Mouse (Mus musculus) cerebellum, postnatal 25 days (tissue): ENCODE measurements around the gene Hc.

Experiments
- DNase-seq, 2 experiments: peaks; one replicate each; pipeline ENCODE4 v3.0.0; 2021; ENCODE audit warnings: mixed read lengths in 2 of 2

Hc gene

DNA sequence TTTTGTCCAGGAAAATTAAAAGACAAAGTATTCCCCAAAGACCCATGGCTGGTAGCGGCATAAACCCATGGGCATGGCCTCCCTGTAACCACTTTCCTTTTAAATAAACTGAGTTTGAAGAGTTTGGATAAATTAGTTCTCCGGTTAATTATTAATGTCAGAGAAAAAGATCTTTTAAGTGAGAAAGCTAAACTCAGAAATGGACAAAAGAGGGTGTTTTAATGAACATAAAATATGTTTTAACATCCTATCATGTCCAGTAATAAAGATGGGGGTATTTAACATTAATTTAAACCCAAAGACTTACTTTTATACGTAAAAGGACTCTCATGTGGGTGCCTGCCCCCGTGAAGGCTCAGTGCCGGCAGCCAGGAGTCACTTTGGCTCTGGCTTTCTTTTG, at the start of gene Hc:
Hc (minus strand) TSS at position 101 of the 400 bp plus-strand sequence.
- DNase-seq, result no peak

DNA sequence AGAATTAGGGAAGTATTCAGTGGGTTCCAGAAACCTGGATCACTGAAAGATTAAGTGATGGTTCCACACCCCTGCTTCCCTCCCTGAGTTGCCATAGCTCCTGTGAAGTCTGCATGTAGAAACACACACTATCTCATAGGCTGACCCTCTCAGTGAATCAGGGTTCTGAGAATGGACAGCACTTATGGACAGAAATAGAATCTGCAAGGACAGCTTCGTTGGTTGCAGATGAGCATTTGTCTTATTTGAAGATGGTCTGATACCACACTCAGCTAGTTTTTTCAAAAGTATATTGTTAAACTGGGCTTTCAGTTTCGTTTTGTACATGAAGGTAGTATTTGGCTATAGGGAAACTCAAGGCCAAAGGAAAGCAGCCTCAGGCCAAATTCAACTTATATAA, 49.3 kb upstream of the Hc start:
- DNase-seq, result no peak

DNA sequence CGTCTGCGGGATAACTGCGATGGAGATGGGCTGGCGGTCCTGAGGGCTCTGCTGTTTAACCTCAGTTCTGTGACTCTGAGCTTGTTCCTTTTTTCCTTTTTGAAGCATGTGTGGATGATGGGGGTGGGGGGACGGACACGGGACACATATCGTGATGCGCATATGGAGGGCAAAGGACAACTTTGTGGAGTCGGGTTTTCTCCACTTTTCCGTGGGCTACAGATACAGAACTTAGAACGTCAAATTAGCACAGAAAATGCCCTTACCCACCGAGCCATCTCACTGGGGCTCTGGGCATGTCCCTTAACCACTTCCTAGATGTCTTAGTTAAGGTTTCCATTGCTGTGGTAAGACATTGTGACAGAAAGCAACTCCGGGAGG, 48.7 kb upstream of the Hc start:
- DNase-seq, result no peak

DNA sequence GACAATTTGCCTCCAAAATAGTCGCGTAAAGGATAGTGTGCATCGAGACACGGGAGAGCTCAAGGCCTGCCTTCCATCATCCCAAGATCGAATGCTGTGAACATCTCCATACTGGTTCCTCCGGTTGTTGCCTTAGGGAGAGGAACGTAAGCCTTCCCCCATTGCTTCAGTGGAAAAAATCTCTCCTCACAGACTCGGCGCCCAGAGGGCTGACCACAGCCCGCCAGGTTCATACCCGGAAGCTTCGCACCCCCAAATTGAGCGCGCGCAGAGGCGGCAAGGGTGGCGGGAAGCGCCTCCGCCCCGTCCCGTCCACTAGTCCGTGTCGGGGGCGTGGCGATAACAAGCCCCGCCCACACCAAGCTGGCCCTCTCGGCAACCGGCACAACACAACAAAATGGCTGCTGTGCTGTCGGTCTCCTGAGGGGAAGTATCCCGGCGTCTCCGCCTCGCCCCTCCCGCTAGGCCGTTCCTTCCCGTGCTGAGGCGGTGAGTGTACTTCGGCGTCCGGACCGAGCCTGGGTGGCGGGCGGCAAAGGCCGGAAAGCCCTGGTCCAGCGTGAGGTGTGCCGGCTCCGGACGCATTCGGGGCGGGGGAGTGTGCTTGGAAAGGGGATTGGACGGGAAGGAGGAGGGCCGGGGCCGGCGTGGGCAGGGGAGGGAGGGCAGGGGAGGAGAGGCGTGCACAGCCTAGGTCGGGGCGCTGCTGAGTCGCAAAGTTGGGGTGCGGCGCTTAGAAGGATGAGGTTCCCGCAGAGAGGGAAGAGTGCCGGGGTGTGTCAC, 48.1 kb upstream of the Hc start, which contains the start of gene Cntrl:
Cntrl (plus strand) TSS at position 352 of the 783 bp plus-strand sequence.
- DNase-seq, result peak; percentile 96 to 98

DNA sequence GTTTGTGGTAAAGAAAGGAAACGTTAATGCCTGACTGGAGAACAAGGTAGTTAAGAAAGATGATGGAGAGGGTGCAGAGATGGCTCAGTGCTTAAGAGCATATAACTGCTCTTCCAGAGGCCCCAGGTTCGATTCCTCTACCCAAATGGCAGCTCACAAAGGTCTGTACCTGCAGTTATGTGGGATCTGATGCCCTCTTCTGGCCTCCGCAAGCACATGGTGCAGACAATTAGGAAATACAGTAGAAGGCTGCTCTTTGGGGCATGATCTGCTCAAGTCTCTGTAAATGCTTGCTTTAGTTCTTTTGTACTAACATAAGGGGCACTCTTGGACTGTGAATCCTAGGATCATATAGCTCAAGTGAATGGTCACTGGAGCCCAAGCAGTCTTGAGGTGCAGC, 47.5 kb upstream of the Hc start:
- DNase-seq, result peak in 1 of 2 experiments; percentile 59

DNA sequence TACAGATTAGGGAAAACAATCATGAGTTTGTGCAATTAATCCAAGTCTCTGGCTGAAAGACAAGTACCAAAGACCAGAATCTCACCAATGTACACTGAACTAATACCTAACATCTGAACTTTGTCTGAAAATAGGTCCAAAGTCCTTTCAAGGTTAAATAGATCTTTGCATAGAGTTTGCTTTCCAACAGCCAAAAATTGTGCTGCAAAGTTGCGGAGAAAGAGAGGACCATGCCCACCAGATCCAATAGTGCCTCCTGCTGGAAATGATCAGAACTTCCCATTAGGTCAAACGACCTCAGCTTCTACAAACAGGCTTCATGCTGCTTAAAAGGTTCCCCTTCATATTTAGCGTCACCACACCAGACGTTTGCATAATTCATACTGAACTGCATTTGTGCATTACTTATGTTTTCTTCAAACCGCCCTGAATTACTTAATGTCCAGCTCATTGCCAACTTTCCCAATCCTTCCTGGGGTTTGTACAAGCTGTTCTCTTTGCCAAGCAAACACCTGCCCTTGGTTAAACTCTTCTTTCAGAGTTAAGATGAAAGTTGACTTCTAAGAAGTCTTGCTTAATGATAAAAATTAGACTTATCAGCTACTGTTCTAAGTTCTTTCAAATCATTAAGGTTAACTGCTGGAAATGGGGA, 46.9 kb upstream of the Hc start:
- no peak for DNase-seq

DNA sequence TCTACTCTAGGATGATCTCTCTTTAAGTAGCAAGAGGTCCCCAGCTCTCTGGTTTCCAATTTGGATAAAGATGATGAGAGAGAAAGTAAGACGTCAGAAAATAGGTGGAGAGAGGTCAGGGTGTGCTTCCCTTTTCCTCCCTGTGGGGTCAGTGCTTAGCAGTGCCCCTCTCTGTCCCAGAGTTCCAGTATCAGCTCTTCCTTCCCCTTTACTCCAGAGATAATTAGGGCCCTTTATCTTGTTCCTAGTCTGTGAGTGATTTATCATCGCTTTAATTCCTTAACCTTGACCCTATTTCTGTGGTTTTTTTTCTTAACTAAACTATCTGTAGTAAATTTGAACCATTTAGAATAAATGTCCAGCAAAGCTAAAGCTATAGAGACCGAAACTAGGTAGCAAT, 43.6 kb upstream of the Hc start:
- no peak for DNase-seq

DNA sequence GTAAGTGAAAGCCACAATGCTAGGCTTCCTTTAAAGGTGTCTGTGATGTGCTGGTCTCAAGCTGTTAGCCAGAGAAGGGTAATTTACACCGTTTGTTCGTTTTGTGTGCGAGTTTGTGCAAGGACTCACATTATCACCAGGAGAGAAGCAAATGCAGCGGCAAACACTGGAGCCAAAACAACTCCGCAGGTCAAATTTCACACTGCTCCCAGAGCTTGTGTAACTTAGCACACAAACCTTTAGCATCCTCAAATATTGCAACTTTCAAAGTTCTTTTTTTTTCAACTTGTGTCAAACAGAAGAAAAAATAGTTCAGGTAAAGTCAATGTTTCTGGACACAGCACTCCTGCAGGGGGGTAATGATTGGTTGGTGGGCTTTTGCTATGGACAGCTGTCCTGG, 42.3 kb upstream of the Hc start:
- no peak for DNase-seq

DNA sequence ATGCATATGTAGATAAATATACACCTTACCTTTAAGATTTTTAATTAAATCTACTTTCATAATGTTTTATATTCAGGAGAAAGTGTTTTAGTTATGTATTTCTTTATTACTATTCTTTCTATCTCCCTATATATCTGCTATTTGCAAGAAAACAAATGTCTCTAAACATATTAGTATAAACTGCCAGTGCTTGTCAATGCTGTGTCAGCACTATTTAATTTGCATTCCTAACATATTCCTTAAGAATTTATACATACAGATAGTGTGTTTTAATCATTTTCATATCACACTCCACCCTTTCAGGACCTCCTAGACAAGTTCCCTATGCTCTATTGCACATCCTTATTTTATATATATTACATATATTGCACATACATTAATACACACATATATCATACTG, 41.5 kb upstream of the Hc start:
- DNase-seq, result no peak

DNA sequence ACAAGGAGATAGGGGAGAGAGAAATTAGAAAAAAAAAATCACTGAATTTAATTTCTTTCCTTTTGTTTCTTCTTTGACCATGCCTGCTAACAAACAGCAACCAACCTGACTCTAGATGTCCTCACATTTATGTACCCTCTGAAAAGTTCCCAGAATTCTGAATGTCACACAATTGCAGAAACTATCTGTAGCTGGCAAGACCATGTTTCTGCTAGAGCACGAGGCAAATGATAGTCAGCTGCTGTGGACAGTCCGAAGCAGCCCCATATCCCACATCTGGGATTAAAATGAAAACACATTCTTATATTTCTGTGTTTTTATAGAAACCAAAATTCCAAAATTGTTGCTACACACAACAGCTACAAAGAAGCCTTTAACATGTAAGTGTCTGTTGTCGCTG, 40.2 kb upstream of the Hc start, which contains the start of gene AI182371:
AI182371 (minus strand) TSS at position 101 of the 400 bp plus-strand sequence.
- DNase-seq, result no peak

DNA sequence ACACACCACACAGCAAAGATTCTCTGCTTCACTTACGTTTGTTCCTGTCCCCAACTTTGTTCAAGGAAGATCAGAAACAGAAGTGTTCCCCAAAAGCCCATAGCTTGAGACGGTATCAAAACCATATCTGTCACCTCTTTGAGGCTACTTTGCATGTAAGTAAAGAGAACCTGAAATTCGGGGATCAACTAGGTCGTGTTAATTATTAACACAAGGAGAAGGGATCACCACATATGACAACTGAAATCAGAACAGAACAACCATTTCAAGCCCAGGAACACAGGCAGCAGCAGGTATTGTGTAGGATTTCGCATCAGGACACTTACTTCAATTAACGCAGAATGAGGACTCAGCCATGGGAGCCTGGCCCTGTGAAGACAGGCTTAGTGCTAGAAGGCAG, 39.3 kb upstream of the Hc start:
- no peak for DNase-seq

DNA sequence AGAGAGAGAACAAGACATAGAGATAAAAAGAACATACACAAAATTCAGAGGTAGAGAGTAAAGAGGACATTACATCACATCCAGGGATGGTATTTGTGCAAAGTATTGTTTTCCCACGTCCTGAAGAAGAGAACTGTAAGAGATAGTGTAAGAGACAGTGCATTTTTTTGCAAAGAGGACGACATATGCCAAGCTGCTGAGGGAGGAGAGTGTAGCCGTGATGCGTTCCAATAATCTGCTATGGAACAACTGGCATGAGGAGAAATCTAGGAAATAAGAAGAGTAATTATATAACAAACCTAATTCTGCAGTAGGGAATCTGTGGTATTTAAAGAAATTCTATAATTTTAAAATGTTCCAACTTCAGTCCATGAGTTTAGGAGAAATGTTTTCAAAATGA, 26.2 kb upstream of the Hc start:
- no peak for DNase-seq

DNA sequence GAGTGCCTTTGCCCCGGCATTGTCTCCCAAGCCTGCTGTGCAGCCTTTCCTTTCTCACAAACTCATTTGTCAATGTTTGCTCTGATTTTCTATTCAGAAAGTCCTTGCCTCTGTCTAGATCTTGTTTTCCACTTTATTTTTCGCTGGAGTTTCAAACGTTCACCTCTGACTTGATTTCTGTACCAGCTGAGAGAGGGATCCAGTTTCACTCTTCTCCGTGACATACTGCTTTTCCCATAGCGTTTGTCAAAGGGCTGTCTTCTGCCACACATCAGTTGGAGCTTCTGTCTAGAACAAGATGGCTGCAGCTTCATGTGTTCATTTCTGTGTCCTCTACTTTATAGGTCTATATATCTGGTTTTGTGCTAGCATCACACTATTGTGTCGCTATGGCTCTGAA, 17.9 kb upstream of the Hc start:
- DNase-seq, result no peak

DNA sequence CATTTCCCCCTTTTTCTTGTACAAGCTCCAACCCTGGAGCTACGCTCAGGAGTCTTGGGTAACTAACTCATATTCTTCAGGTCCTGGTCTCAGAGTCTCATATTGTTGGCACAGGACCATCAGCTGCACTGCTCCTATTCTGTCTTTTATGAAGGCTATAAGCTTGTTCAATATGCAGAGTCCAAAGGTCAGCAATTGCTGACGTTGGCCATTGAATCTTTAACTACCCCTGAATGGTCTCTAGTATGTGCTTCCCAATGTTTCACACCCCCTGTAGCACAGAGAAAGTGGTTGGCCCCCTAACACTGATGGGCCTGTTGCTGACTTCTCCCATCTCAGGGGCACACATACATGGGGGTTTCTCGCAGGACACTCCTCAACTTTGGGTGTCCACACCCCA, 13.1 kb upstream of the Hc start:
- DNase-seq, result no peak

DNA sequence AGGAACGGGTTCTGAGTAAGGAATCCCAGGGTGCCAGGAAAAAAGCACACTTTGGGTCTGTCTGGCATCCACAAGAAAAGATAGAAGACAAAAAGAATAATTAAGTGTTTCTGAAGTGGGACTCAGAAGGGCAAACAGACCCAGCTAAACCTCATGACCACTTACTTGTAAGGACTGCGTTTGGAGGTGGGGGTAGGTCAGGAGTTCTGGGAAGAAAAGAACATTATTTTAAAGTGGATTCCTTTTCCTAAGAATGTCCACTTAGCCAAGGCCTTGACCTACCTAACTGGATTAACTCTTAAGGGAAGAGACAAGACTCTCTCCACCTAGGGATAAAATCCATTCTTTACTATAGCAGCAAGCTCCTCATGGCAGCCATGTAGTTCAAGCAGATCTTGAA, 11.3 kb upstream of the Hc start:
- DNase-seq, result no peak

DNA sequence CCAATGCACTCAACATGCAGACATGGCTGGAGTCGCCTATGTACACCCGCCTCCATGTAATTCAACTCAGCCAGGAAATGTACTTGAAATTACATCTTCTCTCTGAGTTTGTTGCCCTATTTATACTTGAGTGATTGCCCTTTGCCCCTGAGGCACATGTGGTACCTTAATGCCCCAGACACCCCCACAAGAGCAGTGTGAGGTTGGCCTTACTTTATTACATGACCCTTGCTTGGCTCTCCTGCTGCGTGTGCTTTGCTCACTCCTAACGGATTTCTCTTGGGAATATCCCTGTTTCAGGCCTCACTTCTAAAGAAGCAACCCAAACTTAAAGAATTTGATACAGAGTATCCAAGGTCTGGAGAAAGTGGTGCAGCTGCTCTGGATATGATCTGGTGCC, 9.0 kb upstream of the Hc start:
- DNase-seq, result no peak

DNA sequence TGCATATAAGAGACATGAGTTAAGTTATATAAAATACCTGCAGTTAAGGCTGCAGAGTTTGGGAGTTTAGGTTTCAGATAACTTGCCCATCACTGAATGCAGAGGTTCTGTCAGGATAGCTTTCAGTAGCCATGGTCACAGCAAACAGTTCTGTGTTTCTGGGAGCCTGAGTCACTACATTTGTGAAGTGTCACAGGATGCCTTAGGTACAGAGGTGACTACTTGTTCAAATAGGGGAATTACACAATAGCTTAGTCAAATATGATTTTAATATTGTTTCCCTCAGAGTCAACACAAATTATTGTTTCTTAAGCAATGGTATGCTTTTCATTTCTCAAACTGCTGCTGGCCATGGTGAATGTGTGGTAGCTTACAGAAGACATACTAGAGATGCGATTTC, 7.9 kb upstream of the Hc start:
- no peak for DNase-seq

DNA sequence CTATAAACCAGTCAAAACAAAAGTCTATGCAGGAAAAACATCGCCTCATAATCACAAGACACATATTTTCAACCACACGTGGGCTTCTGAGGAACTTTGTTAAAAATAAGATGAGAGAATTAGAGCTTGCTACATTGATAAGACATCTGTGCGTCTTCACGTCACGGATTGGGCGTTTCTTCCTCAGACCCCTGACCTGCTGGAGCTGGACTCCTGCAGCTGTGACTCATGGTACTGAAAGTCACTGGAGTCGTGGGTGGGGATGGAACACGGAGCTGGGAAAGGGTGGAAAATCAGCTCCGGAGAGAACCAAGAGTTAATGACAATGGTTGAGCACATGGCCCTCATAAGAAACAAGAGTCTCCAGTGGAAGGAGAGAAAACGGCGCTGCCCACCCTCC, 5.9 kb upstream of the Hc start:
- DNase-seq, result no peak

DNA sequence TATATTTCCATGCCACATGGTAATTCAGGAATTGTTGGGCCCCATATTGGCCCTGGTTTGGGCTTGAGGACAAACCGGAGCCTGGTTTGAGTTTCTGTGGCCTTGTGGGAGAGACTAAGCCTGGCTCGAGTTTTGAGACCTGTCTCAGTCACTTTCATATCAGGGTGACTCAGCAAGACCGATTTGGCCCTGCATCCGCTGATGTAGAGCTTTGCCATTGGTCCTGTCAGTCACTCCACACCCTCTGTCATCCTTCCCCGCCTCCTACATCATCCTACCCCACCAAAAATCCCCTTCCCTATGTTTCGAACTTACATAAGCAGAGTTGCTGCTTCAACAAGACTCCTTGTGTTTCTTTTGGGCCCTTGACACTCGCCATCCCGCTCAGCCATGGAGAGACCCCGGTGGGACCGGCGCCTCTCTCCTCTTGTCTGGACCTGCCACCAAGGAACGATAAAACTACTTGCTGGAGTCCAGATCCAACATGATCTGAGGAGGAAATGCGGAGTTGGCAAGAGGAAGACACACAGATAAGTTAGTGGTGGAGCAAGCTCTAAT, 5.4 kb upstream of the Hc start:
- DNase-seq, result no peak

DNA sequence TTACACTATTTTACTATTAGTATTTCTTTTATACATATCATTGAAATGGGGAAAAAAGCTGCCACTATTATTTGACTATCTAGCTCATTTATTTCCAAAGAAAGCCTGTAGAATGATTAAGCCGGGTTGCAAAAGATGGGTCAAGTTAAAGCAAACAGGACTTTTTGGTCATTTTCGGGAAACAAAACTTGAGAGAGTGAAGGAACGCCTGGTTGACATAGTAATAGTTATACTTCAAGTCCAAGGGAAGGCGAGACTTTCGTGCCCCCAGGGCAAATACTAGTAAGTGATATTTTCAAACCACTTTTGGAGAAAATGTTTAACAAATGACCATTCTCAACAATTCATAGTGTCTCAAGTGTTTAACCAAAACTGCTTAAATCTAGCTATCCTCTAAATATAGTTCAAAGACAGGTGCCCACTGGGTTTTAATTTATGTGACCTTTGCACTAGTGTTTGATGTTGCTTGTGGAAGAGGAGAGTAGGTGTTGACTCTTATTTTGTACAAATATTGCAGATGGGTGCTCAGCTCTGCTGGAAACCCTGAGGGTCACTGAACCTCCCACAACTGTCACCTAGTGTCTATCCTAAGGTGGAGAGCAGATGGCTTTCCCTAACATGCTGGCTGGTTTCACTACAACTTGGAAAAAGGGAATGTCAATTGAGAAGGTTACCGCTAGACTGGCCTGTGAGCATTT, 2.2 kb upstream of the Hc start:
- DNase-seq, result no peak

DNA sequence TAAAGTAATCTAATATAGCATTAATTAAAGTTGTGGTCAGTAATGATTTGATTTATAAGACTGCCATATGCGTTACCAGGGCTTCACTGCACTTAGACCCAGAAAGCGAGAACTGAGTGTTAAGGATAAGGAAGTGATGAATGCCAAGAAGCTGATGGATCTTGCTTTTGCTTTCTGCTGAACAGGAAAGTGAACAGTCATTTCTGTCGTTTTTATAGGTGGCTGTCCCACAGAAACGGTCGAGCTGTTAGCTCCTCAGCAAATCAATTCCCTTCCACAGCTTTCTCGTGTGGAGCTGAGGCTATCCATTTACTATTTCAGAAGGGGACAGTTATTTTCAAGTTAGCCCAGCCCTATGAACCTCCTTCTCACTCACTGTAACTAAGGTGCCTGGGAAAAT, 341 bp downstream of the Hc start:
- no peak for DNase-seq

DNA sequence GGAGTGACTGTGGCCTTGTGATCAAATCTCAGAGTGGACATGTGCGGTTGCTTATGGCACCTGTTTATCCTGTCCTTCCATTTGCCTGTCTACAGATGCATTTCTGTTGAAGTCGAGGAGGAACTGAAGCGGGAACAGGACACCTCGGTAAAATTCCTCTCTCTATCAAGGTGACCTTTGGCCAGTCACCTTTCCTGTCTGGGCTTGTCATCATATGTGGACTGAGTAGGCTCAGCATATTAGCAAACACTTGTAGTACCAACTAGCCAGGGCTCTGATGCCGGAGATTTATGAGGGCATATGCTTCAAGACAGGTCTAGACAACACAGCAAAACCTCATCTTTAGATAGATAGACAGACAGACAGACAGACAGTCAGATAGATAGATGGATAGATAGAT, 982 bp downstream of the Hc start:
- no peak for DNase-seq

DNA sequence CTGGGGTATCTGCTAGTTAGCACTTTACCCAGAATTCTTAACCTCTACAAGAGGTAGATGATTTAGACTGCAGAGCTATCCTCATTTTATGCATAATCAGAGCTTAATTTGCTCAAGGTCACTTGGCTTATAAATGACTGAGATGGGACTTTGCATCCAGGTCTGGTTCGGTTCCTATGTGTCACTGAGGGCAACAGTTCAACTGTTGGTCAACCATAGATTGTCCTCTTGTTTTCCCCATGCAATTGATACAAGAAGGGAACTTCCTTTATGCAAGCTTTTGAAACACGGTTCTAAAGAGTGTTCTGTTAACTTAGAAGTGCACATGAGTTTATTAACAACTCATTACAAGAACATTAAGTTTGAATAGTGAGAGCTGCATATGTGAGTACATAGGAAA, 2.9 kb downstream of the Hc start:
- no peak for DNase-seq

DNA sequence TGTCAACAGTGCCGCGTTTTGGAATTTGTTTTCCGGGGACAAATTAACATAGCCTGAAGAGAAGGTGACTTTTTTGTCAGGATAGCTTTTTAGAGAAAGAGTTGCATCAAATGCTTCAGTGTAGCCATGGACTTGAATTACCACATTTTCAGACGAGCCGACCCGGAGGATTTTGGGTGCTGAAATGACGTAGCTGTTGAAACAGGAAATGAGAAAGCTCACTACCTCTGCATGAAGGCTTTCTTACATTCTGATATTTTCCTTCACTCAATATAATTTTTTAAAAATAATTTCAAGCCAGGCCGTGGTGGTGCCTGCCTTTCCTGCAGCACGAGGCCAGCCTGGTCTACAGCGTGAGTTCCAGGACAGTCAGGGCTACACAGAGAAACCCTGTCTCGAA, 4.0 kb downstream of the Hc start:
- no peak for DNase-seq
